Mouse (Mus musculus) embryonic facial prominence, embryonic 12.5 days (tissue): ENCODE measurements around the gene Ltbp3. TPM values are rescaled to one million over a fixed set of nuclear protein-coding genes. Genes with fewer than 3 reads are reported as not detected.
"Not testable (repeated sequence)": the region's sequence is repeated elsewhere in the genome, so short reads cannot be mapped to it uniquely, and the experiment has no call there.

Experiments
- ATAC-seq: fragments of 200-750 bp; cut with Nextera tagmentation; 2 replicates; pipeline ENCODE4 v1.8.0; 2017; ENCODE audit not compliant: insufficient number of reproducible peaks, insufficient read depth, low FRiP score, low TSS enrichment
- H3K27ac ChIP-seq: fragments of 300-500 bp; sonication (generic); 2 replicates; pipeline ENCODE4 v1.5.1; 2016; ENCODE audit warnings: mild to moderate bottlenecking
- H3K27me3 ChIP-seq: fragments of 300-500 bp; sonication (generic); 2 replicates; pipeline ENCODE4 v1.6.1; 2016; ENCODE audit warnings: mild to moderate bottlenecking, moderate library complexity
- H3K36me3 ChIP-seq: fragments of 300-500 bp; sonication (generic); 2 replicates; pipeline ENCODE4 v1.6.1; 2016; ENCODE audit warnings: mild to moderate bottlenecking
- H3K4me1 ChIP-seq: fragments of 300-500 bp; sonication (generic); 2 replicates; pipeline ENCODE4 v1.6.1; 2016
- H3K4me2 ChIP-seq: fragments of 300-500 bp; sonication (generic); replicated peaks from 2 replicates; pipeline ENCODE4 v1.6.1; 2016; ENCODE audit warnings: mild to moderate bottlenecking, moderate library complexity
- H3K4me3 ChIP-seq: fragments of 300-500 bp; sonication (generic); 2 replicates; pipeline ENCODE4 v1.5.1; 2016; ENCODE audit warnings: mild to moderate bottlenecking
- H3K9ac ChIP-seq: fragments of 300-500 bp; sonication (generic); 2 replicates; pipeline ENCODE4 v1.6.1; 2016; ENCODE audit warnings: mild to moderate bottlenecking, moderate library complexity
- H3K9me3 ChIP-seq: fragments of 300-500 bp; sonication (generic); 2 replicates; pipeline ENCODE4 v1.6.1; 2016; ENCODE audit warnings: mild to moderate bottlenecking, moderate library complexity
- WGBS: fragments of 180-500 bp; shearing (Covaris S2); methylation state at CpG from one replicate; pipeline ENCODE4 v1.1.7; 2016; 5-methylcytosine and 5-hydroxymethylcytosine counted together
- polyA plus RNA-seq: library from polyadenylated mRNA; unstranded; fragments of >200 nt; fragmentation: Nextera tagmentation; extraction: Ambion mirVana; gene quantifications from 2 replicates; pipeline ENCODE4 v1.2.1, GENCODE M21; 2016

Gene Ltbp3
- polyA plus RNA-seq, 1 experiment from 2014 or later, result 25.3 TPM

GRCm38 (mm10) chr19:5787920-5788319 is 47.2 kb downstream of the Ltbp3 start:
- Histone ChIP-seq H3K4me3 (no peak overlapping the region), H3K9me3 (no peaks in the 10 kb centered on the region), H3K4me1 (no peaks in the 10 kb centered on the region), H3K4me2 (no peak overlapping the region), H3K36me3 (no peaks in the 10 kb centered on the region), H3K27ac (no peak overlapping the region), H3K9ac (no peak overlapping the region), H3K27me3 (no peaks in the 10 kb centered on the region)
- no peak for ATAC-seq
- 80% methylated on average over 7 of the region's 7 CpGs for WGBS

DNA sequence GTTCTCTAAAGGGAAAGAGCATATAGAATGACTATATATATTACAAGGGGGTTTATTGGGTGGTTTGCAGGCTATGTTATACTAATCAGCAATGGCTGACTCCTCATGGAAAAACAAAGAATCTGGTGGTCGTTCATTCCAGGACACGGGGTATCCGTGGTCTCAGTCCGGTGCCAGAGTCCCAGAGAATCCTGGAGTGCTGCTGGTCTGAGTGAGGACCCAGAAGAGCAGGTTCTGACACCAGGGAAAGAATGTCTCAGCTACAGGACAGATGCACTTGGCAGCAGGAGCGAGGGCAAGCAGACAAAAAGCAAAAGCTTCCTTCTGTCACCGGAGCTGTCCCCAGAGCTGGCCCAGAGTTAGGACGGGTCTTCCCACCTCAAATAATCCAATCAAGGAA is 47.9 kb downstream of the Ltbp3 start:
- Histone ChIP-seq H3K36me3 (no peaks in the 10 kb centered on the region), H3K9ac (no peak overlapping the region), H3K9me3 (no peaks in the 10 kb centered on the region), H3K4me2 (no peak overlapping the region), H3K4me3 (no peak overlapping the region), H3K27me3 (no peaks in the 10 kb centered on the region), H3K27ac (no peak overlapping the region), H3K4me1 (no peaks in the 10 kb centered on the region)
- no peak for ATAC-seq
- 76% methylated on average over 7 of the region's 7 CpGs for WGBS

DNA sequence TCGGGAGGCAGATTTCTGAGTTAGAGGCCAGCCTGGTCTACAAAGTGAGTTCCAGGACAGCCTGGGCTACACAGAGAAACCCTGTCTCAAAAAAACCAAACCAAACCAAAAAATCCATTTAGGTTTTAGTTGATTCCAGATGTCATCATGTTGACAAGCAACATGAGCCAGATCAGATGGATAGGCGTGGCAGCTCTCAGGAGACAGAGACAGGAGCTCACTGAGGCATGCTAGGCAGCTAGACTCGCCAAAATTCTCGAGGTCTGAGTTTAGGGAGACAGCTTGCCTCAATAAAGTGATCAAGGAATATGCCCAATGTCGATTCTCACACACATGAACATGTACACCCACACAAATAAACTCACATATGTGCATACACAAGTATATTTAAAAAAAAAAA is 48.4 kb downstream of the Ltbp3 start:
- no peaks in the 10 kb centered on the region for H3K27me3 ChIP-seq
- H3K36me3 ChIP-seq, result no peaks in the 10 kb centered on the region
- 55% methylated on average over 5 of the region's 5 CpGs for WGBS
- no peak overlapping the region for H3K4me2 ChIP-seq
- no peak overlapping the region for H3K9ac ChIP-seq
- no peaks in the 10 kb centered on the region for H3K9me3 ChIP-seq
- no peak overlapping the region for H3K27ac ChIP-seq
- no peaks in the 10 kb centered on the region for H3K4me1 ChIP-seq
- no peak for ATAC-seq
- no peak overlapping the region for H3K4me3 ChIP-seq

DNA sequence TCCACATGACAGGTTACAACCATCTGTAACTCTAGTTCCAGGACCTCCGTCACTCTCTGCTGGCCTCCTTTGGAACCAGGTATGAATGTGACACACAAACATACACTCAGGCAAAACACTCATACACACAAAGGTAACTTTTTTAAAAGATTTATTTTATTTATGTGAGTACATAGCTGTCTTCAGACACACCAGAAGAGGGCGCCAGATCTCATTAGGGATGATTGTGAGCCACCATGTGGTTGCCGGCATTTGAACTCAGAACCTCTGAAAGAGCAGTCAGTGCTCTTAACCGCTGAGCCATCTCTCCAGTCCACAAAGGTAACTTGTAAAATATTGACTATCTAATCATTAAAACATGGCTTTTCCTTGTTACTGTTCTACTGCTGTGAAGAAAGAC is 50.6 kb downstream of the Ltbp3 start:
- Histone ChIP-seq H3K4me1 (peaks cover 10% of the 10 kb centered on the region), H3K4me3 (no peak overlapping the region), H3K4me2 (no peak overlapping the region), H3K9me3 (no peaks in the 10 kb centered on the region), H3K36me3 (peaks cover 16% of the 10 kb centered on the region), H3K9ac (no peak overlapping the region), H3K27me3 (no peaks in the 10 kb centered on the region), H3K27ac (no peak overlapping the region)
- no peak for ATAC-seq
- WGBS, result 71% methylated on average over 4 of the region's 4 CpGs

DNA sequence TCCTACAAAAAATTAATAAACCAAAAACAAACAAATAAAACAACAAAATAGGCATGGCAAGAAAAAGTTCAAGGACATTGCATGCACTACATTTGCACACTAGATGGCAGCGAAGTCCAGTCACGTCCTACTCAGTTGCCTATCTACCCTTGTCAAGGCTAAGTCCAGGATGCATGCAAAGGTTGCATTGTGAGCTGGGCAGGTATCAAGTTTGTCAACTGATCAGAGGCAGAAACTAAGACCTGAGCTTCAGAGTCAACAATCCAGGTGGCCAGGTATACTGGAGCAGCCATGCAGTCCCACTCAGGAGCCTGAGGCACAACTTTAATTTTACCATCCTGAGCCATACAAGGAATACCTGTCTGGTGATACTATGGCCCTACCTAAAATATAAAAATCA is 52.4 kb downstream of the Ltbp3 start:
- Histone ChIP-seq H3K9me3 (no peaks in the 10 kb centered on the region), H3K27me3 (no peaks in the 10 kb centered on the region), H3K9ac (no peak overlapping the region), H3K4me3 (no peak overlapping the region), H3K27ac (no peak overlapping the region), H3K4me1 (peaks cover 21% of the 10 kb centered on the region), H3K36me3 (peaks cover 34% of the 10 kb centered on the region), H3K4me2 (no peak overlapping the region)
- ATAC-seq, result peak; percentile 48; the same call in 1 of the 2 replicates
- WGBS, result 2% methylated on average over 2 of the region's 2 CpGs

- 32% methylated on average over 7 of the region's 7 CpGs for WGBS
- ATAC-seq, result peak; percentile 74
- H3K27ac ChIP-seq, result peak overlapping the region; percentile 78
- H3K27me3 ChIP-seq, H3K9ac ChIP-seq, H3K4me2 ChIP-seq, H3K9me3 ChIP-seq, H3K4me3 ChIP-seq: not testable (repeated sequence)
- peaks cover 41% of the 10 kb centered on the region for H3K36me3 ChIP-seq
- peaks cover 21% of the 10 kb centered on the region for H3K4me1 ChIP-seq
Observed at GRCm38 (mm10) chr19:5793917-5794770, 53.4 kb downstream of the Ltbp3 start.

GRCm38 (mm10) chr19:5794771-5795576 is 54.3 kb downstream of the Ltbp3 start:
- H3K4me3 ChIP-seq, result no peak overlapping the region
- WGBS, result 41% methylated on average over 5 of the region's 5 CpGs
- no peaks in the 10 kb centered on the region for H3K9me3 ChIP-seq
- H3K4me2 ChIP-seq, result 0 out of 2 replicates have a peak overlapping the region, but pooled peaks have one; percentile 4
- peaks cover 41% of the 10 kb centered on the region for H3K36me3 ChIP-seq
- no peaks in the 10 kb centered on the region for H3K27me3 ChIP-seq
- H3K27ac ChIP-seq, result peak overlapping the region; percentile 52
- ATAC-seq, result peak; percentile 11; the same call in 1 of the 2 replicates
- peaks cover 21% of the 10 kb centered on the region for H3K4me1 ChIP-seq
- H3K9ac ChIP-seq, result no peak overlapping the region

DNA sequence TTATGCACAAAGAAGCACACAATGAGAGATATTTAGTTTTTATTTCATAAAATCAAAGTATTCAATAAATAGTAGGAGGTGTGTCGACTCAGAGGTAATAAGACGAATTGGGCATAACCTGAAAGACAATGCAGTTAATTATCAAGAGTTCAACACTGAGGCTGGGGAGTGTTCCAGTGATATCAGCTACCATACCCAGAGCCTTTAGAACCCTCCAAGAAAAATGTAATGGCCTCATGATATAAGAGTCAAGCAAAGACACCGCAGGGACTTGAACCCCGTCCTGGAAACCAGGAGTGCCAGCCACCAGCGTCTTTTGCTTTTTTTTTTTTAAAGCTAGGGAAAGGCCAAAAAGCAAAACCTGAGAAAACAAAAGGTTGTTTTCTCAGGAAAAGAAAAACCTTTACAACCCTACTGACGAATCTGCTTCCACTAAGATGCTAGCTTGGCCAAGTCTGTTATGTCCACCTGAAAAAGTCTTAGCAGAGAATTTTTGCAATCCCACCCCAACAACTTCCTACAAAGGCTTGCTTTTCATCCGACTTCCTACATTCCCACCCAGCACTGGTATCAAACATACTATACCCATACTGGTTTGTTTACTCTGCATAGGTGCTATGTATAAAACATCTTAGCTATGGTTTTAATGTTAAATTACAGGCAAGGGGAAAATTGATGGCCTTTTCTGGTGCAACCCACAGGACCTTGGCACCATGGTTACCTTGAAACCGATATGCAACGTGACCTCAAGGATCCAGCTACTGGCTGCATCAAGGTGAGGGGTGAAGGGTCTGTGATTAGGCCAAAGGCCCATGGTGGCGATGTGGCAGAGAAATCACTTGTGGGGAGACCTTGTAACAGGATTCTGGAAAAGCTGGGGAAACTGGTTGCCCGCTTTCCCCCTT is 55.2 kb downstream of the Ltbp3 start:
- peaks cover 21% of the 10 kb centered on the region for H3K4me1 ChIP-seq
- peak overlapping the region; percentile 67 for H3K9ac ChIP-seq
- peaks cover 45% of the 10 kb centered on the region for H3K36me3 ChIP-seq
- H3K4me3 ChIP-seq, result peak overlapping the region; percentile 100
- peak overlapping the region; percentile 57; the same call in 1 of the 2 replicates for H3K27ac ChIP-seq
- H3K9me3 ChIP-seq, result no peaks in the 10 kb centered on the region
- no peak for ATAC-seq
- H3K4me2 ChIP-seq, result peak overlapping the region; percentile 77
- 70% methylated on average over 11 of the region's 11 CpGs for WGBS
- H3K27me3 ChIP-seq, result no peaks in the 10 kb centered on the region

GRCm38 (mm10) chr19:5796573-5797111 is 55.9 kb downstream of the Ltbp3 start:
- peaks cover 45% of the 10 kb centered on the region for H3K36me3 ChIP-seq
- H3K27me3 ChIP-seq, result no peaks in the 10 kb centered on the region
- WGBS, result 63% methylated on average over 7 of the region's 7 CpGs
- peak overlapping the region; percentile 100 for H3K4me3 ChIP-seq
- 0 out of 2 replicates have a peak overlapping the region, but pooled peaks have one; percentile 57 for H3K27ac ChIP-seq
- H3K4me1 ChIP-seq, result peaks cover 21% of the 10 kb centered on the region
- H3K9me3 ChIP-seq, result no peaks in the 10 kb centered on the region
- H3K4me2 ChIP-seq, result peak overlapping the region; percentile 77
- ATAC-seq, result no peak
- H3K9ac ChIP-seq, result peak overlapping the region; percentile 67

DNA sequence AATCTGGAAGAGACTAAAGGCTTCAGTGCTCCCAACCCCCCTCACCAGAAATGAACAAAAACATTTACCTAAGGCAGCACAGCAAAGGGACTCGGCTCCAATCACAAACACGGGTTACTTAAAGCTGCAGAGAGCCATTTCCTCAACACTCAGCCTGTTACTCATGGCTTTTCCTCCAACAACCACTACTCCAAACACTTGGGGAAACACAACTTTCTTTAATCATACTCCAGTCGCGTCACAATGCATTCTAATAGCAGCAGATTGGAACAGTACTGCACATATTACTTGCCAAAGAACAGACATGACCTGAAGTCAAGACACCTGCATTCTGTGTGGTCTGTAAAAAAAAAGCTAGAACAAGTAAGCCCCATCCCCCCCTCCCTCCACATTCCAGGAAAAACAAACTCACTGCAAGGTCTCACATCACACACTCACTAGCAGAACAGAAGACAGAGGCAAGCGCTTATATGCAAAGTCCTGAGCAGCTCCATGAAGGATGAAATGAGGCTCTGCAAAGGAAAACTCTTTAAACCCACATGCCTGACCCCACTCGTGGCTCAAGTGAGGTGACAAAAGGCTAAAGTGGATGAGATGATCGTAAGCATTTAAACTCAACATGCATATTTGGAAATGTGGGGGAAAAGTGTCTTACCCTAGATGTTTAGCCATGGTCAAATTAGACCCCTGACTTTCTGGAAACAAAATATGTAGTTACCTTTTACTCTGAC is 56.8 kb downstream of the Ltbp3 start:
- Histone ChIP-seq H3K4me2 (peak overlapping the region; percentile 77), H3K9me3 (no peaks in the 10 kb centered on the region), H3K27me3 (no peaks in the 10 kb centered on the region), H3K9ac (peak overlapping the region; percentile 67), H3K27ac (no peak overlapping the region; the same call in 1 of the 2 replicates), H3K4me1 (peaks cover 21% of the 10 kb centered on the region), H3K36me3 (peaks cover 45% of the 10 kb centered on the region), H3K4me3 (peak overlapping the region; percentile 100)
- 28% methylated on average over 7 of the region's 7 CpGs for WGBS
- ATAC-seq, result no peak
